Mouse (Mus musculus): Measurements from ENCODE around the gene Usp10.

Usp10 gene

DNA sequence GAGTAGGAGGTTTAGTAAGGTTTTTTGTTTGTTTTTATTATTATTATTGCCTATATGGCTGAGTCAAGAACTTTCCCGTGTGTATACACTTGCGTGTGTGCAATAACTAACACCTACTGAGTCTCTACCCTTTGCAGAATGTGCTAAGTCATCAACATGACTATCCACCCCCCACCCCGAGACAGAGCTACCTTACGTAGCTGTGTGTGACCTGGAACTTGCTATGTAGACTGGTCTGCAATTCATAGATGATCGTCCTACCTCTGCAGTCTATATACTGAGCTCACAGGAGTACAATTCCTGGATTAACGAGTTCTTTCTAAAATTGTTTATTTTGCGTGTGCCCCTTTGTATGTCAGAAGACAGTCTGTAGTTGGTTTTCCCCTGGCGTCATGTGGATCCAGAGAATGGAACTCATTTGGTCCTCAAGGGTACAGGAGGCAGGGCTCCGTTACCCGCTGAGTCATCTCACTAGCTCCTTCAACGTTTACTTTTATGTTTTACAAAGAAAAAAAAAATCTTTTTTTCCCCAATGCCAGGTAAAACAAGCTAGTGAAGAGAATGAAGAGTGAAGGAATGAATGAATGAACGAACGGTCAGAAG is at the start of gene Usp10:
Usp10 (plus strand) TSS at position 417 of the 603 bp plus-strand sequence.
- DNase-seq = no peak

DNA sequence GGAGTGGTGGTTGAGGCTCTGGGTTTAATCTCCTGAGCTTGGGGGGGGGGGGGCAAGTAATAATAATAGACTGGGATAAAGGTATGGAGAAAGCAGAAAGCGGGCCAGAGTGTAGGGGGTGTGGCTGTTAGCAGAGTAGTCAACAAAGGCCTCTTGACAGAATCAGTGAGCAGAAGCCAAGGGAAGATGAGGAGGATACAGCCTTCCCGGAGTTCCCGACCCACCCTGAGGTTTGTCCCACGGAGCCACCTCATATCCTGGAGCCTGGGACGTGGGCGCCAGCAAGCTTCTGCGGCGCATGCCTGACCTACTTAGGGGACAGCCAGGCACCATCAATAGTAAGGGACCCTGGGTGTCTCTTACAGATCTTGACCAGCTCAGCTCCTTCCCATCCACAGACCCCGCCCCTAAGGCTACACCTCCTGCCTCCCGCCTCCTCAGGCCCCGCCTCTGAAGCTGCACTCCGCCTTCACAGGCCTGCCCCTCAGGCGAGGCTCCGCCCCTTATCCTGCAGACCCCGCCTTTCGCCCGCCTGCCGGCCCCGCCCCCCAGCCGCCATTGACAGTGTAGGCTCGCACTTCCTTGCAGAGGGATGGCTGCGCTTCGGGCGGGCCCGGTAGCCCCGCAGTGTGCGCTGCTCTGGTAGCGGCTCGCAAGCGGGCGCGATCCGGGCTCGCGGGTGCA is 48.3 kb upstream of the Usp10 start, which contains the start of gene Klhl36:
Klhl36 (plus strand) TSS at position 561 of the 684 bp plus-strand sequence.
- DNase-seq = peak; percentile 98 to 99

DNA sequence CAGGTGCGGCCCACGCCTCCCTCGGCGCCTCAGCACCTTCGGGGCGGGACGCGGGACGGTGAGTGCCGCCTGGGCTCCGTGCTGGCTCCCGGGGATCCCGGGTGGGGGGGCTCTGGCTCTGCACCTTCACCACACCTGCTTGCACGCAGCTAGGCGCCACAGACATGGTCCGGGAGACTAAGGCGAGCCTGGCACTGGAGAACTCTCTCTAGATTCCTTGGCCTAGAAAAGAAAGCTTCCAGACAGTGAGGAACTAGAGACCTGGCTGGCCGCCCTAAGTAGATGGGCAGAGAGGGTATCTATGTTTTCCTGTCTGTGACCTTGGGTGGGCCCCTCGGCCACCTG is 47.8 kb upstream of the Usp10 start:
- DNase-seq = no peak

DNA sequence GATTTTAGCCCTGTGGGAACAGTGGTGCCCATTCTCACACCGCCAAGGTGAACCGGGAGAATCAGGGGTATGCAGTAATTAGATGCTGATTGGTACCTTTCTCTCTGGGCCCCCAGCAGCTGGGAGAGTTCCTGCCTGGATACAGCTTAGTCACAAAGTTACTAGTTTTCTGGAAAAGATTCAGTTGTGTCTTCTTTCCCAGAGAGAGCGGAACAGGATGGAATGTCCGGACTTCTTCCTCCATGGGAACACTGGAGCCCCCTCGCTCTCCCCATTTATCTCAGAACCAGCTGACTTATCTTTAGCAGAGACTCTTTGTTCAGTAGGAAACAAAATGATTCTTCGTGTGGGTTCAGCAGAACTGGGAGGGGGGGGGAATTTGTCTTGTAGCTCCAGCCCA is 47.4 kb upstream of the Usp10 start:
- no peak for DNase-seq

DNA sequence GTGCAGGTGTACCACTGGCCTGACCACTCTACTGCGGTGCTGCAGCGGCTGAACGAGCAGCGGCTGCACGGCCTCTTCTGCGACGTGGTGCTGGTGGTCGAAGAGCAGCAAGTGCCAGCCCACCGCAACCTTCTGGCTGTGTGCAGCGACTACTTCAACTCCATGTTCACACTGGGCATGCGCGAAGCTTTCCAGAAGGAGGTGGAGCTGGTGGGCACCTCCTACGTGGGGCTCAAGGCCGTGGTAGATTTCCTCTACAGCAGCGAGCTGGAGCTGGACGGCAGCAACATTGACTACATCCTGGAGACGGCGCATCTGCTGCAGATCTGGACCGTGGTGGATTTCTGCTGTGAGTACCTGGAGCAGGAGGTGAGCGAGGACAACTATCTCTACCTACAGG is 40.5 kb upstream of the Usp10 start:
- no peak for DNase-seq

DNA sequence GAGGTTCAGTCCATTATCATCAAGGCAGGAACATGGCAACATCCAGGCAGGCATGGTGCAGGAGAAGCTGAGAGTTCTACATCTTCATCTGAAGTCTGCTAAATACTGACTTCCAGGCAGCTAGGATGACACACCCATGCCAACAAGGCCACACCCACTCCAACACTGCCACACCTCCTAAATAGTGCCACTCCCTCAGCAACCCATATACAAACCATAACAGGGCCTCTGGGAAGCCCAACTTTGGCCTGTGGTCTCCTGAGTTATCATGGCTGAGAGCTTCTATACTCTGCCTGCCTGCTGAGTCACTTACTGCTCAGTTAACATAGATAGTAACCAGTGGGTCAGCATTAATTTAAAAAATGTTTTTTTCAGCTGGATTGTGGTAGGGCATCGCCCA is 37.0 kb upstream of the Usp10 start:
- DNase-seq = no peak

DNA sequence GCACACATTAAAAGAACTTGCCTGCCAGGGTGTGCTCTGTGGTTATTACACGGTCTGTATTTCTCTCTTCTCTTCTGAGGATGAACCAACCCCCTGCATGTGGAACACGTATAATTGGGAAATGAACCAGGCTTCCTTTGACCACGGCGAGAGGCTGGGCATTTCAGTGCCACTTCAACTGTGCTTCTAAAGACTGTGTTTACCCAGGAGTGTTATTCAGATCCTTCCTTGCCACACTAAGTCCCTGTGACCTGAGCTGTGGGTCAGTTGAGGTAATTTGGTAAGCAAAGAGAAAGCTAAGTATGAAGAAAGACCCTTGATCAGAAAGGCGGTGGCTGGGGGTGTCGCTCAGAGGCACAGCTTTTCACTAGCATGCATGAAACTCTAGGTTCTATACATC is 28.9 kb upstream of the Usp10 start:
- no peak for DNase-seq

DNA sequence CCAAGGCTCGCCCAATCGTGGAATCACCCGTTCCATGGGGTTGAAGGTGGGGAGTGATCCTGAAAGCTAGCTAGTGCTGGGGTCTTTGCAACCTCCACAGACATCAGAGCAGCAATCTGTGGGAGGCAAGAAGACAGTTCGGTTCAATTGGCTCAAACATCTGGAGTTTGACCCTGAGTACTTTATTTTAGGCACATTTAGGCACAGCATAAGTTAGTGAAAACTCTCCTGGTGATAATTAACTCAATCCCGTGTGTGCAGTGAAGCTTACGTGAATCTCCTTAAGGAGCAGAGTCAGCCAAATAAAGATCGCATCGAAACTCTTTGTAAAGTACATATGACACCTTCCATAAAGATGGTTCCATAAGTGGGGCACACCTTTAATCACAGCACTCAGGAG is 28.2 kb upstream of the Usp10 start:
- DNase-seq = no peak

DNA sequence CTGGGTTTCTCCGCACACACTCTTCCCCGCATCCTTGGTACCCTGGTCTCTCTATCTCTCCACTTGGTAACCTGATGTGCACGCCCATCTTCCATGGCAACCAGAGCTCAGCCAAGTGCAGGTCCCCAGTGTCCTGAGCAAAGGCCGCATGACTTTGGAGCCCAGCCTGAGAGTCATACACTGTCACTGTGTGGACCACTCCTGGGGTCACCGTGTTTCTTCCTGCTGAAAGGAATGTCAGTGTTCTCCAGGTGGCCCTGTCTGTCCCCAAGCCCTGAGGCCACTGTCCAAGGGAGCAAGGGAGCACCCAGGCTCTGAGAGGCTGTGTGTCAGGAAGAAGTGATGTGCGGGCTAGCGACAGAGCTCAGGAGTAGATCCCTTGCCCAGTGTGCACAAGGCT is 26.9 kb upstream of the Usp10 start:
- no peak for DNase-seq

DNA sequence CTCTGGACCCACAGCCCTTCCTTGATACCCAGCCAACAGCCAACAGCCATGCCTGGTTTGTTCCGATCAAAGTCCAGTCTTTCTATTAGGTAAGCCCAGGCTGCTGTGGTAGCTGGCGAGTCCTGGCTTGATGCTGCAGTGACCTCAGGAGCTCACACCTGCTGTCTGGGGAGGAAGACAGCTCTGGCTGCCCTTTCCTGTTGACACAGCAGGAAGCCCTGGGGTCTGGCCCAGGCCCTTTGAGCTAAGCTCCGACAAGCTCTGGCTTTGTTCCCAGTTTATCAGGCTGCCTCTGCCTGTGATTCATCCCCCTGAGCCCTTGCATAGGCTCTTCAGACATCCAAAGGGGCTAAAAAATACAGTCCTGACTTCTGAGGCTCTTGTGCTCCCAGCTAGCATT is 24.5 kb upstream of the Usp10 start:
- peak; percentile 30 to 33 for DNase-seq

DNA sequence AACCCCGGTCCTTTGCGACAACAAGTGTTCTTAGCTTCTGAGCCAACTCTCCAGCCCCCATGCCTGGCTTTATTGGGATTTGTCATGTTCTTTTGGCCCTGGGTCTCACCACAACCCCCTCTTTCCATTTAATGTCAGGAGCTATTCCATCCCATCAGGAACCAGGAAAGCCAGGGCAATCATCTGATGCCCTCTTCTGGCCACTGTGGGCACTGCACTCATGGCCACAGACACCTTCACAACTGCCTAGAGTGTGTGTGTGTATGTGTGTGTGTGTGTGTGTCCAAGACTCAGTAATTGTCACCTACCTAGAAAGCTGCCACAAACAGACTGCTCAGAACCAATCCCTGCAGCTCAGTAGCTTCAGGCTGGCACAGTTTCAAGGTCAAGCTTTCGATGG is 23.0 kb upstream of the Usp10 start:
- peak in 1 of 2 experiments; percentile 25 for DNase-seq

DNA sequence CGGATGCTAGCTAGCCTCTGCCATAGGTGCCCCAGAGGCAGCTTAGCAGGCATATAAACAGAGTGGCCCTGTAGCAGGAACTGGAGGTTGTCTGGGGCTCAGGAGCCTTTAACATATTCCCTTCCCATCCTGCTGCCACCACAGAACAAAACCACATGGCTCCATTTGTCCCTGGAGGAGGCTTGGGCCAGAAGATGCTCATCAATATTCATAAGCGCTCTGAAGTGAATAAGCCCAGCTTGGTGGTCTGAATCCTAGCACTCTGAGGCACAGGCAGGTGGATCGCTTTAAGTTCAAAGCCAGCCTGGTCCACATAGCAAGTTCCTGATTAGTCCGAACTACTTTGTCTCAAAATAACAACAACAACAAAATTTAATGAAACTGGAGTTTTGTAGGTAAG is 22.1 kb upstream of the Usp10 start:
- DNase-seq = no peak

DNA sequence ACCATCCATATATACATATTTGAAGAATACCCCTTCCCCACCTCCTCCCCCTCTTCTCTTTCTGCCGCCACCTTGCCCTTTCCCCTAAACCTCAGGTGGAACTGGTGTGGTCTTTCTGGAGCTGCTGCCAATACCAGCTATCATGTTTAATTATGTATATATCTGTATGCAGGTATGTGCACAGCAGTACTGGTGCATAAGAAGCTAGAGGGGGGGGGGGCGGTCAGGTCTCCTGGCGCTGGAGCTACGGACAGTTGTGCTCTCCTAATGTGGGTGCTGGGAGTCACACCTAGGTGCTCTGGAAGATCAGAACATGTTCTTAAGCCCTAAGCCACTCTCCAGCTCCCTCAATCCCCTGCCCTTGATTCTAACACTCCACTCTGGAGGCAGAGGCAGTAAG is 13.1 kb upstream of the Usp10 start:
- DNase-seq = no peak

DNA sequence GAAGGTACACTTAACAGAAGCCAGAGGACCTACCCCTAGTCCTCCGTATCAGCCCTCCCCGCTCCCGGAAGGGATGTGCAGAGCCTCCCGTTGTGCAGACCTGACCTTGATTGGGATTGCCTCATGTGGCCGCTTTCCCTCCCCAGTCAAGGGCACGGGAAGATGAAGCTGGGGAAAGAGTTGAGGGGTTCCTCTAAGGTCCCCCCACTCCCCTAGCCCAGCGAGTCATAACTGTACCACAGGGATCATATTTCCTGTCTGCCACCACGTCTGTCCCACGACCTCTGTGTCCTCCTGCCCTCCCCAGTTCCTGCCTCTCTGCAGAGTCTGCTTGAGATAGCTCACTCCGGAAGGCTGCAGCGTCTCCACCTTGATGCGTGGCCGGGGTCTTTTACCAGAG is 12.2 kb upstream of the Usp10 start:
- no peak for DNase-seq

DNA sequence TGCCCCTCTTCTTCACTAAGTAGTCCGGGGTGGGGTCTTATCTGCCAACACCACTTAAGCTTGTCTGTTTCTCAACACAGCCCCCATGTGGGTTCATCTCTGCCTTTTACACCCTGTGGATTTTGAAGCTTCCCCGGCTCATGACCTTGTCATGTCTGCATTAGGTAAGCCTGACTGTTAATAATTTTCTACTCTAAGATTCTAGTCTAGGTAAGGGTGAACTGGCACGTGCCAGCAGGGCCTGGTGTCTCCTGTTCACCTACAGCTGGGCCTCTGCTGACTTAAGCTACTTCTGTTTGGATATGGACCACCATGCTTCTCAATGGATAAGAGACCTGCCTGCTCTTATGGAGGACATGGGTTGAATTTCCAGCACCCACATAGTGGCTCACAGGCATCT is 8.8 kb upstream of the Usp10 start:
- no peak for DNase-seq

DNA sequence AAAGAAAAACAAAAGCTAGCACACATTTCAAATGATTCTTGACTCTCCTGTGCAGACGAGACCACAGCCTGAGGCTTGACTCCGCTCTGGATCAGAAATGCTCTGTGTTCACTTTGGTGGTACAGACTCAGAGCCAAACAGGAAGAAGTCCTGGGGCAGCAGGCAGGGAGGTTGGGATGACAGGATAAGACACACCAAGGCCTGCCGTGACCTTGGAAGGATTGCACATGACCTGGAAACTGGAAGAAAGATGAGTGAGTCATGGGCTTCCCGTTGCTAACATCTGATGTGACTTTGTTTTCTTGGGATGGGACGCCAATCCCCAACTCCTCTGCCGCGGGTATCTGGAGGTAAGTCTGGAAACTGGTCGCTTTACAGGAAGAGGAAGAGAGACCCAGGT is 8.2 kb upstream of the Usp10 start:
- DNase-seq = no peak

DNA sequence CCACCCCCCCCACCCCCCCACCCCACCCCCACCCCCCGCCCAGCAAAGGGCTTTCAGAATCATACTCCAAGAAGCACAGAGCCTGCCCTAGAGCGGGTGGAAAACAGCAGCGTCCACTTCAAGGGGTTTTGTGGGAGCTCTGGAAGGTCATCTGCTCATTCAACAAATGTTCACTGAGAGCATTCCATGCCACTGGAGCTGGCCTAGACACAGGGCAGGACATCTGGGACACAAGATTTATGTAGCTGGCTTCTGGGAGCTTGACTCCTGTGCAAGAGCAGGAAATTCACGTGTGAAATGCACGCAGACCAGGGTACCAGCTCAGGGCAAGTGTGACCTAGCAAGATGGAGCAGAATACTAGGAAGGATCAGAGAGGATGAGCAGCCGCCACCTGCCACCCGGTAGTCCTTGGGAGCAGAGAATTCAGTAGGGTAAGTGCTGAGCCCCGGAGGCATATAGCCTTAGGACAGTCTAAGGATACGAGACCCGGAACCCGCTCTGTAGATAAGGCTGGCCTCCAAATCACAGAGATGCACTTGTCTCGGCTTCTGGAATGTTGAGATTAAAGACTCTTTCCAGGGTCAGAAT is 5.7 kb upstream of the Usp10 start:
- DNase-seq = no peak

DNA sequence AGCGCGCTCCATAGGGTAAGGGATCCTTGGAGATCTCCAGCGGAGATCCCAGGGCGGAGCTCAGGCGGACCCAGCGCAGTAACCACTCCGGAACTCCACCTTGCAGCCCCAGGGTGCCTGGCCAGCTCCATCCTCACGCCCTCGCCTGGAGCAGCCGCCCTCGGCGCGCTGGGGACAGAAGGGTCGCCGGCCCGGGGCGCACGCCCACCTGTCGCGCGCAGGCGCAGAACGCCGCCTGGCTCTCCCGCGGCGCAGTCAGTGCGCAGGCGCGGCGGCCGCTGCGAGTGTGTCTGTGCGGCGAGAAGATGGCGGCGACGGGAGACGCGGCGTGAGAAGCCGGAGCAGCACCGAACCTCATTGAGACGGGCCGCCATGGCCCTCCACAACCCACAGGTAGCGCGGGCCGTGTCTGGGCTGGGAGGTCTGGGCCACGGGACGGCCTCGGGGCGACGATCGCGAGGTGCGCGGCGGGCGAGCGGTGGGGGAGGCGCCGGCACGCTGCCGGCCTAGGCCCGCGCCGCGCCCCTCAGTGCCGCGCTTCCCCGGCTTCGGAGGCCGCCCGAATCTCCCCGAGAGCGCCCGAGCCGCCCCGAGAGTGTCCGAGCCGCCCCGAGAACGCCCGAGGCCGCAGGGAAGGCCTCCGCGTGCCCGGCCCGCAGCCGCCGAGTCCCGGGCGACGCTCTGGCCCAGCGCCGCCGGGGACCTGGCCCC is 542 bp downstream of the Usp10 start, which contains the start of gene Gm20388:
Gm20388 (plus strand) TSS at position 295 of the 711 bp plus-strand sequence.
- DNase-seq = peak; percentile 83 to 98

DNA sequence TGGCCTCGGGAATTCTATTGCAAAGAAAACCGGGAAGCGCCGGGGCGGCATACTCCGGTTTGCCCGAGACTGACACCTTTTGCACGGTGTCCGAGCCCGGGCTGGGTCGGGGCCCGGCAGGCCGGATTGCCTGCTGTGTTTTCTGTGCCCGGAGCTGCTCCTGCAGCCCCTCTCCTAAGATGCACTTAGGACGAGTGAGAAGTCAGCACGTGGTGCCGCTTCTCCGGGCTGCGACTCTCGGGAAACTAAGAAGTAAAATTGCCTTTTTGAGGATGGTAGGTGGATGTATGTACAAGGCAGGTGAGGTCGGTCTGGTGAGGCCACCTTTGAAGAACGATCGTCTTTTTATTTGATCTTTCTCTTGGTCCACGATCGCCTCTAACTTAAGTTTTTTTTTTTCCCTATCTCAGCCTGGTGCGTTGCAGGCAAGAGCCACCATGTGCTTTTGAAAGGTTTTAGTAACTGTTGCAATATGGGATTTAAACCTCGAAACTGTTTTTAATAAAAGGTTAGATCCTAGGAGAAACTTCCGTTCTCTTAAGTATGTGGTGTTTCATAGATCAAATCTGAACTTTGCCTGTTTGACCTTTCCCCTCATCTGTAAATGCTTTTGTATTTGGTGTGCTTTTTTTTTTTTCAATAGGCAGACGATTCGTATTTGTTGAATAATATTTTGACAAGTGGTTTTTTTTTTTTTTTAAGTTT is 1.2 kb downstream of the Usp10 start:
- no peak for DNase-seq

DNA sequence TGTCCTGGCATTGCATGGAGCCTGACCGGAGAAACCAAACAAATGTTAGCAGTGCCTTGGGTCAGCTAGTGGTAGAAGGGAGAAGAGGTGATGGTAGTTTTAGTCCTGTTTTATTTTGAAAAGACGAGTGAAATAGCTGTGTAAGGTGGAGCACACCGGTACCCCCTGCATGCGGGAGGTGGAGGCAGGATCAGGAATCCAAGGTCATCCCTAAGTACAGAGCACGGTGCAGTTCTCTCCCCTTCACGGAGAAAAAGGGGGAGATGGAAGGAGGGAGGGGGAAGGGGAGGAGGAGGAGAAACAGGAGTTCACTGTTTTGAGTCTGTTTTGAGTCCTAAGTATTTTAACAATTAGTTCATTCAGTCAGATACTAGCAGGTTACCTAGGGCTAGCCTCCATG is 2.5 kb downstream of the Usp10 start:
- DNase-seq = no peak

DNA sequence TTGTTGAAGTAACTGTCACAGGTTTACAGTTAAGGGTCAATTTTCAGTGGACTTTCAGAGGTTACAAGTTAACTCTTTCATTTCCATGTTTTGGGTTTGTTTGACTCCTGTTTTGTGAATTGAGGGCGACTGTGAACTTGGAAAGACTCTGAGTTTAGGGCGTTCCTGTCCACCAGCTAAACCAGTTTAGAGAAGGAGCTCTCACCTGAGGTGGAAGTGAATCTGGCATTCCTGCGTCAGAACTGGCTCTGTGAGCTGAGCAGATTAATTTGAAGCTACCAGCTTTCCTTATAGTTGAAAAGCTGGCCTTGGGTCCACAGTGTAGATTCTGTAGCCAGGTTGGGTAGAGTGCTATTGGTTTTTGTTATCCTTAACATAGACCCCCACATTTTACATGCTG is 3.0 kb downstream of the Usp10 start:
- DNase-seq = no peak

DNA sequence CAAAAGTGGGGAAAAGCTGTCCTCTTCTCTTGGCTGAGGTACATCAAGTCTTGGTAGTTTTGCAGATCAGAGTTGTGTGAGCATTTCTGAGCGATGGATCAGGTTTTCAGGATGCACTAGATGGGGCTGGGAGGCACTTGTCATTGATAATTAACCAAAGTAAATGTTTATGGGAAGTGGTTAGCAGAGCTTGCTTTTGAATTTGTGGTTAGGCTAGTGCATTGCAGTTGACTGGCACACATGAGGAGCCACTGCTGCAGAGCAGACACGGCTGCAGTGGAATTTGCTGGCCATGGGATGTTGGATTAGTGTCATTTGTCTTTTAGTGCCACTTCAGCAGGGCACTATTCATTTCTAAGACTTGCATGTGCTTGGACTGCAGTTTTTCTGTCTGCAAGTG is 4.0 kb downstream of the Usp10 start:
- no peak for DNase-seq

DNA sequence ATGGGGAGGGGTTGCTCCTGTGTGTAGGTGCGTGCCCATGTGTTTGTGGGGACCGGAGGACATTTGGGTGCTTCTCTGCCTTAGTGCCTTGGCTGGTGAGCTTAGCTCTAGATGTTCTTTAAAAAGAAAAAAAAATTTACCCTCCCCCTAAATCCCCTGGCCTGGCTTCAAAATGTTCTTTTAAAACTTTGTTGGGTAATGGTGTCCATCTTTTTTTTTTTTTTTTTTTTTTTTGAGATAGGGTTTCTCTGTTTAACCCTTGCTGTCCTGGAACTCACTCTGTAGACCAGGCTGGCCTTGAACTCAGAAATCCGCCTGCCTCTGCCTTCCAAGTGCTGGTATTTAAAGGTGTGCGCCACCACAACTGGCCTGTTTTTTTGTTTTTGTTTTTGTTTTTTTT is 5.1 kb downstream of the Usp10 start:
- no peak for DNase-seq
